Mouse (Mus musculus) thymus, postnatal 36 days (tissue): ENCODE measurements around the gene Ankle1.
A peak's percentile ranks its signal among the peaks of the same experiment; 100 is the strongest.

Source experiments
- DNase-seq, 2 experiments: peaks; one replicate each; pipeline ENCODE4 v3.0.0; 2022; ENCODE audit warnings: mixed read lengths in 2 of 2

Ankle1 gene

DNA sequence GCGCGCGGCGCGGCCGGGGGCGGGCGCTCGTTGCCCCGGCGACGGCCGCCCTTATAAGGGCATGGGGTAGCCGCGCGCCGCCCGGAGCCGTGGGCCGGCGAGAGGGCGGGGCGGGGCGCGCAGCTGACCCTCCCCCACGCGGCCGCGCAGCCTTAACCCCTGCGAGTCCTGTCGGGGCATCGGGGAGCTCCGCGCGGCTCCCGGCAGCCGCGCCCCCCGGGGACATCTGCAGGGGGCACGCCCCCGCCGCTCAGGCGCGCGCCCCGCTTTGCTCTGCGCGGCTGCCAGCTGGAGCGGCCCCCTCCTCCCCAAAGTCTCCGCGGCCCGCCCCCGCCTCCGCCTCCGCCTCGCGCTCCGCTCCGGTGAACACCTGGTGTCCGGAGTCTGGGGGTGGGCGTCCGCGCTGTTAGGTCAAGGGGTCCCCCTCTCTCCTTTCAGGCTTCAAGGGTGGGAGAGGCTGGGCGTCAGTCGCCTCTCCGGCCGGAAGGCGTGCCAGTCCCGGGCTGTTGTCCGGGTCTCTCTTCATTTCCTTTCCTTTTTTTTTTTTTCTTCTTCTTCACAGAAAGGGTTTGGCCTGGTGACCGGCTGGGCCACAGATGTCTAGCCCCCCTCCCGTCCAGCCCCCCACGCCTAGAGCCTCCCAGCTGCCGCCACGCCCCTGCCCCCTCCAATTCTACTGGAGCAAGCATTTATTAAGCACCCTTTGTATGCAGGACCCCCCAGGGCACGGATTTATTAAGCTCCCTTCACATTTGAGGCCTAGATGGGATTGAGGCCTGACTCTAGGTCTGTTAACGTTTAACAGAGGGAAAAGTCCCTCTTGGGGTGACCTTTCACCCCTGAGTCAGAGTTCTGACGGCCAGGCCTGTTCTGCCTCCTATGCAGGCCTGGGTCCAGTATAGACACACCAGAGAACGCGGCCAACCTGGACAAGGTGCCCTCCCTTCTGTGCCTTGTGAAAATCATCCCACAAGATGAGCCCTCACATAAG, 23.5 kb upstream of the Ankle1 start:
- DNase-seq: peak; percentile 63 to 78

DNA sequence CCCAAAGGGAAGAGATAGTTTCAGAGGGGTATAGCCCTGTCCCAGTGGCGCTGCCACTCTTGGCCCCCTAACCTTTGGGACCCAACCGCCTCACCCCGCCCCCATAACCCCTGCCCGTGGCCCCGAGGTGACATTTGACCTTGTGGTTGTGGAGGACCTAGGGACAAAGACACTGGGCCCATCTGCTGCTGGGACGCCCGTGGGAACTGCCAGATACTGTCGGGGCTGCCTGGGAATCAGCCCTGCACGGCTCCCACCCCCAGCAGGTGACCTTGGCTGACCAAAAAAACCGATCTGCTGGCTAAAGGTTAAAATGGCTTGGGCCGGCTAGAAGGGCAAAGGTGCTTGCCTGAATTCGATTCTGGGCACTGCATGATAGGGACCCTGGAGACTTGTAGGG, 22.4 kb upstream of the Ankle1 start:
- DNase-seq: no peak

DNA sequence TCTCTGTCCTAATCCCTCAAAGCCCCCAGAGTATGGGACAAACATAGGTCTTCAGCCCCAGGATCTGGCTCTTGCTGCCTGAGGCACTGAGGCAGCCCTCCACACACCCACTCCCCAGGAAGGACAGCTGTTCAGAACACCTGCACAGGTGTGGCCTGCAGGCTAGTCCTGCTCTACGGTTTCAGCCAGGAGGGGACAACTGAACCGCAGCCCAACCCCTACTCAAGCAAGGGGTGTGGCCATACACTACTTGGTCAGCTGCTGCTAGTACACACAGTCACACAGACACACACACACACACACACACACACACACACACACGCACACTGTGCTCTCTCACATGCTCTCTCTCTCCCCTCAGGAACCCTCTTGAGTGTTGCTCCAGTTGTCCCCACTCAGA, 21.9 kb upstream of the Ankle1 start:
- no peak for DNase-seq

DNA sequence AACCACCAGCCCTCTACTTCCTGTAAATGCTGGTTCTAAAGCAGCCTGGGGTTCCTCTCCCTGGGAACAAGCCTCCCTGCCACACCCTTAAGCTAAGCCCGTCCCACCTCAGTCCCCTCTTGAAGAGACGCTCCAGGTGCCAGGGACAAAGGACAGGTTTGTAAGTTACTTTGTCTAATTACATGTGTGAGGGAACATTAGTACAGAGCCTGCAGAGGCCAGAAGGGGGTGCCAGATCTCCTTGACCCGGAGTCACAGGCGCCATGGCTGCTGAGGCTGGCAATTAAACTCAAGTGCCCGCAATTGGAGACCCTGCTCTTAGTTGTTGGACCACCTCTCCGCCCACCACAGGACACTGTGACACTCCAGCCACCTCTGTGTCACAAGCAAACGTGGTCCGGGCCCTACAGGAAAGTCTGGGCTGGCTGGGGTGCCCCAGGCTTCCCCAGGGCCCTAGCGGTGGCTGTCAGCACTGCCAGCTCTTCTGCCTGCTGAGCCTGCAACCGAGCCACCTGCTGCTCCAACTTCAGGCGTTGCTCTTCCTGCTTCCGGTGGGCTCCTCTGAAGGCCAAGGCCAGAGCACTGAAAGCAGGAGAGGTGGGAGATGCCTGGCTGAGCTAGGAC, 20.5 kb upstream of the Ankle1 start:
- no peak for DNase-seq

DNA sequence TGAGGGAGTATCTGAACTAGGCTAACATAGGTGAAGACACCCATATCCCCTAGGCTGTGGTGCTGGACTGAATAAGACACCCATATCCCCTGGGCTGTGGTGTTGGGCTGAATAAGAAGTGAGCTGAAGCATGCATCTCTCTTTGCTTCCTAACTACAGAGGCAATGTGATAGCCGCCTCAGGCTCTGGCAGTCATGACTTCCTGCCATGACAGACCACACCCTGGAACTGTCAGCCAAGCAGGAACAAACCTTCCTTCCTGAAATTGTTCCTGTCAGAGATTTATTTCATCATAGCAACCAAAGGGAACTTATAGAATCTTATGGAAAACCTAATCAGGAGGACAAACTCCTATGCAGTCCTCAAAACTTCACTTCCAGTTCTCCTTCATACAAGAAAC, 17.5 kb upstream of the Ankle1 start:
- DNase-seq: no peak

DNA sequence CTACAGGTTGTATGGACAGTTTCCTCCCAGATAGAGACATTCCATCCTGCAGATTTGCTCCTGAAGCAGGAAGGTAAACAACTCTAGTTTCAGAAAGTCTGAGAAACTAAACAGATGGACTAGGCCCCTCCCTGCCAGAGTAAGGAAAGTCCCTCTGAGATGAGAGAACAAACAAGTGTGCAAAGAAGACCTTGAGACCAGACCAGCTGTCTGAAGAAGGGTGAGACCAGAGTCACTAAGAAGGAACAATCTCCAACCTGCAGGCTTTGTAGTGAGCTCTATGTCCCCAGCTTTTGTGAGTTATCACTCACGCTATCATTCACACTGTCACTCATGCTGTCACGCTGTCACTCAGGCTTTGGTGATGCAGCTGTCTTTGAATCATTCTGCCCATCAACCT, 14.1 kb upstream of the Ankle1 start:
- DNase-seq: peak in 1 of 2 experiments; percentile 0

DNA sequence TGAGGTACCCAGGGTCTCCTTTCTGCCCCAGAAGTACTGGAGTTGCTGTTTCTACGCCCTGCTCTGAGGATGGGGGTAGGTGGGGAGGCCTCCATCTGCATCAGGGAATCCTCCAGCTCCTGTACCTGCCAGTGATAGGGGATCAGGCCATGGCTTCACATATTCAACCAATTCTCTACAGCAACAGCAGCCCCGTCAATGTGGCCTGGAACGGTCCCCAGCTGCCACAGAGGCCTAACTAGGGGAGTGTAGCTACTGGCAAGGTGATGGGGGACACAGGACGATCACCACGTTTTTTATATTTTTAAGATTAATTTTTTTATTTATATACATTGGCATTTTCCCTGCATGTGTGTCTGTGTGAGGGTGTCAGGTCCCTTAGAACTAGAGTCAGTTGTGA, 13.4 kb upstream of the Ankle1 start:
- no peak for DNase-seq

DNA sequence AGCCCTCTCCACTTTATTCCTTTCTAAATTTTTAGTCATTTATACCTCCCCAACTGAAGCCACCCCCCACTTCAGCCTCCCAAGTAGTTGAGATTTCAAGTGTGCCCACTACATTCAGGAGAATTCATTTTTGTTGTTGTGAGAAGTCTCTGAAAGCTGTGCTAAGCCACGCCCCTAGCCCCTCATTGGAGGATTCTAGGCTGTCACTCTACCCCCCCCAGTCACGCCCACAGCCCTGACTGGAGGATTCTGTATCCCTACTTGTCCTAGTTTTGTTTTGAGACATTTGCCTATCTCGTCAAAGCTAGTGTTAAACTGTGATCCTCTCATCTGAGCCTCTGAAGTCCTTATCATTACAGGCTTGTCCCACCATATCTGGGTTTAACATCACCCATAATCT, 12.9 kb upstream of the Ankle1 start:
- no peak for DNase-seq

DNA sequence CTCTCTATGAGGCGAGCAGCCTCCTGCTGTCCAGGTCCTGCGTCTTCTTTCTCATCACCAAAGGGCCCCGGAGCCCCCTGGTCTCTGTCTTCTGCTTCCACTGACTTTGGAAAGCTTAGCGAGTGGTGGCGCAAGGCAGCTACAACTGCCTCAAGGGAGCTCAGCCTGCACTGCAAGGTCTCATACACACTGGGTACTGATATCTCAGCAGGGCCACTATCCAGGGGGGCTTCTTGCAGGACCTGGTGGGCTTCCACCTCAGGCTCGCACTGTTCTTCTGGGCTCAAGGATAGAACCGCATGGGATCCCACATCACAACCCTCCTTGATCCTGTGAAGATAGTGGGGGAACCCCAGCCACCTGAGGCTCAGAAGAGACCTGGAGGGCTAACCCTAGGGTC, 11.3 kb upstream of the Ankle1 start:
- DNase-seq: no peak

DNA sequence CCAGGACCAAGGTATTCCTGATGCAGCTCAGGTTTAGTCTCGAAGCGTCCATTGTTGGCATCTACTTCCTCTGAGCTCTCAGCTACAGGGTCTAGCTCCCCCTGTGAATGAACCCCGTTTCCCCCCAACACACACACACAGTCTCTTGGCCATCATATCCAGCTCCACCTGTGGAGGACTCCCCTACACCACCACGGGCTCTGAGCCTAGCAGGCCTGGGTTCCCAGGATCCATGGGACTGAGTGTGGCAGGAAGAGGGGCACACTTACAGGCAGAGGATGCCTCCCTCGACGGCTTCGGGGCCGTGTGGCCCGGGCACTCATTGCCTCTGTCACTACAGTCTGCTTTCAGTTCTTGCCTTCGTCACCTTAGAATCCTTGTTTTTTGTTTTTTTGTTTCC, 10.7 kb upstream of the Ankle1 start:
- no peak for DNase-seq

DNA sequence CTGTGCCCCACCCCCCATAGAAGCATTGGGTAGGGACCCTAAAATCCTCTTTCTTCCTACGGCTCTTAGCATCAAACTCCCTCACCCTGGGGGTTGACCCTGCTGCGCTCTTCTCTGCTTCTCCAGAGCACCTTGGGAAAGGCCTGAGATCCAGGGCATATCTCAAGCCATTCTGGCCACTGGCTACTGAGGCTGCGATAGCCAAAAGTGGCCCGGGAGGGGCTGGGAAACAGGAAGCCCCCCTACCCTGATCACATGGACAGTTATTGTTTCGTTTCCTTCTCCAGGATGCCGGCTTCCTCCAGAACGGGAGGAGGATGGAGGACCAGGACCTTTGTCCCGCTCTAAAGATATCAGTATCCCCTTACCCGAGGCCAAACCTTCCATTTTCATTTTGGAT, 10.2 kb upstream of the Ankle1 start, which contains the start of gene Ushbp1:
TSS of gene Ushbp1 (minus strand) at position 174 of the 400 bp plus-strand sequence.
- DNase-seq: no peak

DNA sequence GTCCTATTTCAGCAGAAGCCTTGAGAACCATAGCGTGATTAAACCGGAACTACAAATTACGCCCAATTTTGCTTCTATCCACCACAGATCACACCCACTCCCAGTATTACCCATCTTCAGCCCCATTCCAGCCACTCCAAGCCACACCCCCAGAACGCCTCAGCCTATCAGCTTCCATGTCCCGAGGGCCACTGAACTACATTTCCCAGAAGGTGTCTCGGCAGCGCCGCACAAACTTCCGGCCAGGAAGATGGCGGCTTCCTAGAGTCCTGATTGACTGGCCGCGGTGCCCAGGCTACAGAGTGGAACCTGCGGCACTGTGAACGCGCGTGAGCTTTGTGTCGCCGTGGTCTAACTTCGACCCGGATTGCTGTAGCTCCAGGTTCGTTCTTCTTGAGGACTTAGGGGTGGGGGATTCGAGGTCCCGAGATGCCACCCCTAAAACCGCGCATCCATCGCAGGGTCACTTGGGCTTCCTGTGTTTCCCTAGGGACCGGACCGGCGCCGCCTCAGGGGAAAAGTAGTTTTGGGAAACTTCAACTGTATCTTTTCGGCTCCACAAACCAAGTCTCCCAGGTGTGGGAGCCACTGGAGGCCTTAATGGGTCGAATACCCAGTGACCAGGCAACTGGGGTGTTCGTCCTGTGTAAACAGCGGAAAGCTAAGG, 9.0 kb upstream of the Ankle1 start, which contains the start of gene Babam1:
TSS of gene Babam1 (plus strand) at position 223 of the 667 bp plus-strand sequence.
- peak; percentile 84 to 89 for DNase-seq

DNA sequence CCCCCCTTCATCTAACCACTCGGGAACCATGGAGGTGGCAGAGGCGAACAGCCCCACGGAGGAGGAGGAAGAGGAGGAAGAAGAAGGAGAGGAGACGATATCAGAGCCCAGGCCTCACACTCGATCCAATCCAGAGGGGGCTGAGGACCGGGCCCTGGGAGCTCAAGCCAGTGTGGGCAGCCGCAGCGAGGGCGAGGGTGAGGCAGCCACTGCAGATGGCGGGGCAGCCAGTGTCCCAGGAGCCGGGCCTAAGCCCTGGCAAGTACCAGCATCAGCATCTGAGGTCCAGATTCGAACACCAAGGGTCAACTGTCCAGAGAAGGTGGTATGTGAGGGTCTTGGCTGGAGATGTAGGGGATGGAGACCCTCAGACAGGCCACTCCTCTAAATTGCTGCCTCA, 8.1 kb upstream of the Ankle1 start:
- DNase-seq: no peak

DNA sequence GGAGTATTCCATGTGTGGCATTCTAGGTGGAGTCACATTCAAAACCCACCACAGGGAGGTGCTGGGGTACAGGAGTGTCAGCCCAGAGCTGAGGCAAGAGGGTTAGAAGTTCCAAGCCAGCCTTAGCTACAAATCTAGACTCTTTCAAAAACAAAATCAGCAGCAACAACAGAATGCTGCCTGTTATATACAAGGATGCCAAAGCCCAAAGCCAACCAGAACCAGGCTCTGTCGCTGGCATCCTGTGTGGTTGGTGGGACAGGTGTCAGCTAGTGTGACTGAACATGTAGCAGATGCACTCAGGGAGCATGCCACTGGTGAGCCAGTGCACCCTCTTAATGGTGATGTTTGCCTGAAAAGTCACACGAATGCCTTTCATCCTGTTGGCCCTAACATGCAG, 5.0 kb upstream of the Ankle1 start:
- DNase-seq: peak in 1 of 2 experiments; percentile 0

DNA sequence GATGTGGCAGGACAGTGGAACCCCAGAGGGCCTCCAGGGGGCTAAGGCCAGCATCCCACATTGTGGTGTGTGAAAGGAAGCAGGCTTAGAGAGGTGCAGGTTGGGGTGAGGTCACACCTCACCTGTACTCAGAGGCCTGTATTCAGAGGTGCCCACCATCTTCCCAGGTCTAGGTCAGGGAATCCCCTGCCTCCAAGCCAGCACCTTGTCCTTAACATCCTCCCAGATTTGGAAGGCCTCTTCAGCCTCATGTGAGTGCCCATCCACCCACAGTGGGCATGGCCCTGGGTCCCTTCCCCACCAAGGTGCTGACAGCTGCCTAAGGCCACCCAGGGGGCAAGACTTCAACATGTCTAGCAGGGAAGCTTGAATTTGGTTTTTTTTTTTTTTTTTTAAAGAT, 4.4 kb upstream of the Ankle1 start:
- peak in 1 of 2 experiments; percentile 0 for DNase-seq

DNA sequence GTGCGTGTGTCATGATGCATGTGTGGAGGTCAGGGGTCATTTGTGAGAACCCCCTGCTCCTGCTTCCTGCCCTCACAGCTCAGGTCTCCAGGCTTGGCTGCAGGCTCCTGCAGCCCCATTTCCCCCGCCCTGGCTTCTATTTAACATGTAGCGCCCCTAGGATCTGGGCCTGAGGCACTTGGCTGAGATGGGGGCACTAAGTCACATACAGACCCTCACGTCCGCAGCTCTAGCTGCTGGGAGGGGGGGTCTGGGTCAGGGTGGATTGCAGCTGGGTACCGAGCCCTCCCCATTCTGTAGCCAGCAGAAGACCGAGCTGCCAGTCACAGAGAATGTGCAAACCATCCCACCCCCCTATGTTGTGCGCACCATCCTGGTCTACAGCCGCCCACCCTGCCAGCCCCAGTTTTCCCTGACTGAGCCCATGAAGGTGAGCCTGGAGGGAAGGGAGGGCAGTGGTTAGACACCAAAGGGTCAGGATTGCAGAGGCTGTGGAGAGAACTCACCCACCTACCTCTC, 3.3 kb upstream of the Ankle1 start:
- no peak for DNase-seq

DNA sequence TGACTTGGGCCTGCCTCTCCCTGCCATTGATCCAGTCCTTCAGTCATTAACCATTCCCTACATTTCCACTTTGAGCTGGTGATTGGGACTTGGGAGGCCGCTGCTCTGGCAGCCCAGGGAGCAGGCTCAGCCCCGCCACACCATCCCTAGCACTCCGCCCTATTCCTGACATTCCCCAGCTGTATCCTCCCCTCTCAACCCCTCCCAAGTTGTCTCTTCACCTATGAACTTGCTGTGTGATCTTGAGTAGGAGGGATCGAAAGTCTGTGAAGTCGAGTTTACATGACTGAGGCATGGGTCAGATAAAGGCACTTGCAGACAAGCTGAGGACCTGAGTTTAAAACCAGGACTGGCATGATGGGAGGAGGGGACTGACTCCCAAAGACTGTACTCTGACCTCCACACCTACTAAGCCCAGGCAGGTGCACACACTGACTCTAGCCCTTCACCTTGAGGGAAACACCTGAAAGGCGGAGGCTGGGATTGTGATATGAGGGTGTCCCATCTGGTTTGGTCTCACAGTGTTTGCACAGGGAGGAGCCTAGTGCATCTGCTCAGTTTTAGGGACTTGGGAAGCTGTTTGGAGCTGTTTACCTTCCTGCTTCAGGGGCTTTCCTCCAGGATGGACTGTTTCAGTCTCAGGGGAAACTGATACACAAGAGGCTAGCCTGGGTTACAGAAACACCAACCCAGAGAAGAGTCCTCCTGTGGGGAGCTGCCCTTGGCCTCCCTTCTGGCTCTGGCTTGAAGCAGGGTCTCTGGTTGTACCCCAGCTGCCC, 2.5 kb upstream of the Ankle1 start:
- DNase-seq: no peak

DNA sequence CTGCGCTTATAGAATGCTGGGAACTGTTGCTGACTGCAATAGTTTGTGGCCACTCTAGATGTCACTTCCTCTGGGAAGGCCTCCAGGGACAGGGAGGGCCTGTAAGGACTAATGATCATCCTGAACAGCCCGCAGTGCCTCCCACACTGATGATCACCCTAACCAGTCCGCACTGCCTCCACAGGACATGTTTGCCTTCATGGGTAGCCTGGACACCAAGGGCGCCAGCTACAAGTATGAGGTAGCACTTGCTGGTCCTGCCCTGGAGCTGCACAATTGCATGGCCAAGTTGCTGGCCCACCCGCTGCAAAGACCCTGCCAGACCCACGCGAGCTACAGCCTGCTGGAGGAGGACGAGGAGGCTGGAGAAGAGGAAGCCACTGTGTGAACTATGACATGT, 1.8 kb upstream of the Ankle1 start:
- no peak for DNase-seq

DNA sequence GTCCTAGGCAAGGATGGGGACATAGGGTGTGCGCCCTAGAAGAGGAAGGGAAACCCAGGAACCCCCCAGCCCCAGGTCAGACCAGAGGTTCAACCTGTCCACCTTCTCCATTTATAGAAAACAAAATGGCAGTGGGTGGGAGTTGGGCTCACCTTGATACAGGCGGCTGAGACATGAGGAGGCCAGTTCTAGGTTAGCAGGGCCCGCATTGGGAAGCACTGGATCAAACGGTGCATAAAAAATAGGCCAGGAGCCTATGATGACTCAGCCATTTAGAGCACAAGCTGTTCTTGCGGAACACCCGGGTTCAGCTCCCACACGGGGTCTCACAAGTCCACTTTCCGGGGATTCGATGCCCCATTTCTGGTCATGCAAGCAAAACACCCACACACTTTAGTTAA, 859 bp upstream of the Ankle1 start:
- no peak for DNase-seq

DNA sequence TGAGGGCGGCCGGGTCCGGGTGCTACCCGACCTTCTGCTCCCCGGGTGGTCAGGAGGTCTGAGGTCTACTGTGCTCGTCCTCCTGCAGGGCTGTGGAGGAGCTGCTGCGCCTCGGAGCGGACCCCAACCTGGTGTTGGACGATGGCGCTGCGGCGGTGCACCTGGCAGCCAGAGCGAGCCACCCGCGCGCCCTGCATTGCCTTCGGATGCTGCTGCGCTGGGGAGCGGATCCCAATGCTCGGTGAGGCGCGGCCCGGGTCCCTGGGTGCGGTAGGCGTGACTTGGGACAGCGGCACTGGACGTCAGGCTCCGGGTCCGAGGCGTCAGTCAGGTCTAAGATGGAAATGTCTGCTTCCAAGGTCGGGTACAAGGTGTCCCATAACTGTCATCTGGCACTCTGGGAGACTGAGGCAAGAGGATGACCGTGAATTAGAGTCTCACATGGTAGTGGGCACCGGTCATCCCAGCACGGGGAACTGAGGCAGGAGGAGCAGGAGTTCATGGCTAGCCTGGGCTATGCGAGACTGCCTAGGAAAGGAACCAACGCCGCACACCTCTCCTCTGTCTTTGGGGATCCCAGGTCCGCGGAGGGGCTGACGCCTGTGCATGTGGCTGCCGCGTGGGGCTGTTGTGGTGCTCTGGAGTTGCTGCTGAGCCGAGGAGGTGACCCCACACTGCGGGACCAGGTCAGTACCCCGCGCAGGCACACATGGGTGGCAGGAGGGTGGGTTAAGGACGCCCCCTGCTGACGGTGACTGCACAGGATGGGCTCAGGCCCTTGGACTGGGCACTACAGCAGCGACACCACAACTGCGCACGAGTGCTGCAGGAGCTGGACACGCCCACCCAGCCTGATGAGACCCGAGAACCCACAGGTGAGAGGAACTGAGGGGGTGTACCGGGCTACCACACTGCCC, 547 bp downstream of the Ankle1 start:
- peak; percentile 67 to 74 for DNase-seq

DNA sequence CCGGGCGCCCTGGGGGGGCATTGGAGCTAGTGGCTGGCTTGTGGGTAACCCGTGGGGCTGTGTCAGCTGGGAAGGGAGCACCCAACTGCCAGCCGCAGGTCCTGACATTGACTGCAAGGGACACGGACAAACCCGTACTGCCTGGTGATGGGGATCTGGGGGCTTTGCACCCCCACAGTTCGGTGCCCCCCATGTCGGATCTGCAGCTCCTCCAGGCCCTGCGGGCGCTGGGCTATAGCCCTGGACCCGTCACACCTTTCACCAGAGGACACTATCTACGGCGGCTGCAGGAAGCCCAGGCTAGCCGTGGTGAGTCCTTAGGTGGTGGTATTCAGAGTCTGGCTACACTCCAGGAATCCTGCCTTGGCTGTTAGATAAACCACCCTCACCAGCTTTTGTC, 1.6 kb downstream of the Ankle1 start:
- DNase-seq: no peak
